Mouse (Mus musculus) limb, embryonic 13.5 days (tissue): Measurements from ENCODE around the gene Psmd3. TPM values are rescaled to one million over a fixed set of nuclear protein-coding genes. Genes with fewer than 3 reads are reported as not detected.

Source experiments
- ATAC-seq: fragments of 200-750 bp; cut with Nextera tagmentation; 2 replicates; pipeline ENCODE4 v1.8.0; 2017; ENCODE audit warnings: low read depth, moderate number of reproducible peaks, moderate TSS enrichment; ENCODE audit not compliant: low FRiP score
- H3K27ac ChIP-seq: fragments of 300-500 bp; sonication (generic); 2 replicates; pipeline ENCODE4 v1.5.1; 2015; ENCODE audit warnings: inconsistent platforms, mild to moderate bottlenecking, moderate library complexity
- H3K27me3 ChIP-seq: fragments of 300-500 bp; sonication (generic); 2 replicates; pipeline ENCODE4 v1.6.1; 2015; ENCODE audit warnings: mild to moderate bottlenecking, inconsistent platforms
- H3K36me3 ChIP-seq: fragments of 300-500 bp; sonication (generic); 2 replicates; pipeline ENCODE4 v1.6.1; 2015; ENCODE audit warnings: inconsistent platforms, mild to moderate bottlenecking, moderate library complexity
- H3K4me1 ChIP-seq: fragments of 300-500 bp; sonication (generic); 2 replicates; pipeline ENCODE4 v1.6.1; 2015; ENCODE audit warnings: inconsistent platforms
- H3K4me2 ChIP-seq: fragments of 300-500 bp; sonication (generic); replicated peaks from 2 replicates; pipeline ENCODE4 v1.6.1; 2015; ENCODE audit warnings: inconsistent platforms, mild to moderate bottlenecking, moderate library complexity
- H3K4me3 ChIP-seq: fragments of 300-500 bp; sonication (generic); 2 replicates; pipeline ENCODE4 v1.5.1; 2015; ENCODE audit warnings: moderate library complexity, mild to moderate bottlenecking, inconsistent platforms
- H3K9ac ChIP-seq: fragments of 300-500 bp; sonication (generic); 2 replicates; pipeline ENCODE4 v1.6.1; 2015; ENCODE audit warnings: mild to moderate bottlenecking, inconsistent platforms
- H3K9me3 ChIP-seq: fragments of 300-500 bp; sonication (generic); 2 replicates; pipeline ENCODE4 v1.6.1; 2016; ENCODE audit warnings: inconsistent platforms
- WGBS: fragments of 180-500 bp; shearing (Covaris S2); methylation state at CpG from one replicate; pipeline ENCODE4 v1.1.7; 2015; 5-methylcytosine and 5-hydroxymethylcytosine counted together
- polyA plus RNA-seq: library from polyadenylated mRNA; unstranded; fragments of >200 nt; fragmentation: Nextera tagmentation; extraction: Ambion mirVana; gene quantifications from 2 replicates; pipeline ENCODE4 v1.2.1, GENCODE M21; 2015

The Psmd3 gene
- polyA plus RNA-seq, 1 experiment from 2014 or later, result 210 TPM

- H3K27ac ChIP-seq, result peak overlapping the region; percentile 84
- H3K4me3 ChIP-seq, result peak overlapping the region; percentile 92
- no peaks in the 10 kb centered on the region for H3K36me3 ChIP-seq
- no peaks in the 10 kb centered on the region for H3K9me3 ChIP-seq
- peak; percentile 82 for ATAC-seq
- peaks cover 60% of the 10 kb centered on the region for H3K4me1 ChIP-seq
- H3K9ac ChIP-seq, result peak overlapping the region; percentile 96
- peak overlapping the region; percentile 86 for H3K4me2 ChIP-seq
- no peaks in the 10 kb centered on the region for H3K27me3 ChIP-seq
- under 1% methylated on average over 62 of the region's 86 CpGs for WGBS
These were observed 59.5 kb downstream of the Psmd3 start for GRCm38 (mm10) chr11:98741622-98742396.

GRCm38 (mm10) chr11:98742397-98743291 is 60.3 kb downstream of the Psmd3 start:
- Histone ChIP-seq H3K27ac (peak overlapping the region; percentile 84), H3K9ac (peak overlapping the region; percentile 96), H3K9me3 (no peaks in the 10 kb centered on the region), H3K4me1 (peaks cover 67% of the 10 kb centered on the region), H3K36me3 (no peaks in the 10 kb centered on the region), H3K4me3 (peak overlapping the region; percentile 92), H3K27me3 (no peaks in the 10 kb centered on the region), H3K4me2 (peak overlapping the region; percentile 86)
- no peak for ATAC-seq
- 6% methylated on average over 21 of the region's 21 CpGs for WGBS

GRCm38 (mm10) chr11:98743655-98744345 is 61.4 kb downstream of the Psmd3 start:
- H3K4me2 ChIP-seq, result peak overlapping the region; percentile 86
- H3K36me3 ChIP-seq, result no peaks in the 10 kb centered on the region
- peak overlapping the region; percentile 54 for H3K9ac ChIP-seq
- peaks cover 78% of the 10 kb centered on the region for H3K4me1 ChIP-seq
- no peaks in the 10 kb centered on the region for H3K9me3 ChIP-seq
- 5% methylated on average over 9 of the region's 9 CpGs for WGBS
- ATAC-seq, result no peak
- H3K27me3 ChIP-seq, result no peaks in the 10 kb centered on the region
- H3K27ac ChIP-seq, result peak overlapping the region; percentile 56; the same call in 1 of the 2 replicates
- peak overlapping the region; percentile 92 for H3K4me3 ChIP-seq

- peak overlapping the region; percentile 54 for H3K9ac ChIP-seq
- peak overlapping the region; percentile 86 for H3K4me2 ChIP-seq
- peak overlapping the region; percentile 92 for H3K4me3 ChIP-seq
- no peaks in the 10 kb centered on the region for H3K36me3 ChIP-seq
- no peak for ATAC-seq
- 36% methylated on average over 7 of the region's 7 CpGs for WGBS
- H3K27me3 ChIP-seq, result no peaks in the 10 kb centered on the region
- peak overlapping the region; percentile 56; the same call in 1 of the 2 replicates for H3K27ac ChIP-seq
- no peaks in the 10 kb centered on the region for H3K9me3 ChIP-seq
- peaks cover 86% of the 10 kb centered on the region for H3K4me1 ChIP-seq
These were observed 62.2 kb downstream of the Psmd3 start for GRCm38 (mm10) chr11:98744456-98745019.

Other genes starting within 250 kb of the Psmd3 start
- gene Mien1, start 243.6 kb upstream of the Psmd3 start, polyA plus RNA-seq, result 76.0 and 79.4 TPM in 2 replicates
- 5.2 and 6.7 TPM in 2 replicates for gene Grb7, start 236.2 kb upstream of the Psmd3 start, polyA plus RNA-seq
- 0.49 and 0.52 TPM in 2 replicates for gene Ikzf3, start 136.5 kb upstream of the Psmd3 start, polyA plus RNA-seq
- gene Zpbp2, start 131.5 kb upstream of the Psmd3 start, polyA plus RNA-seq, result 0.11 and 0.31 TPM in 2 replicates
- gene Ormdl3, start 95.2 kb upstream of the Psmd3 start, polyA plus RNA-seq, result 82.8 and 83.6 TPM in 2 replicates
- not detected in 2 replicates for gene Lrrc3c, start 84.3 kb upstream of the Psmd3 start, polyA plus RNA-seq
- 1.2 and 1.4 TPM in 2 replicates for gene Gm12355, start 56.9 kb upstream of the Psmd3 start, polyA plus RNA-seq
- not detected in 2 replicates for gene Gsdma3, start 56.2 kb upstream of the Psmd3 start, polyA plus RNA-seq
- gene Gsdma2, start 35.8 kb upstream of the Psmd3 start, polyA plus RNA-seq, result not detected in 2 replicates
- 0.10 and 0.13 TPM in 2 replicates for gene Gsdma, start 18.2 kb upstream of the Psmd3 start, polyA plus RNA-seq
- gene Csf3, start 18.7 kb downstream of the Psmd3 start, polyA plus RNA-seq, result not detected in 2 replicates
- 56.0 and 61.0 TPM in 2 replicates for gene Med24, start 46.9 kb downstream of the Psmd3 start, polyA plus RNA-seq
- gene Thra, start 58.1 kb downstream of the Psmd3 start, polyA plus RNA-seq, result 34.1 and 34.3 TPM in 2 replicates
- 0.93 and 1.1 TPM in 2 replicates for gene Nr1d1, start 92.8 kb downstream of the Psmd3 start, polyA plus RNA-seq
- 28.9 and 29.2 TPM in 2 replicates for gene Msl1, start 113.0 kb downstream of the Psmd3 start, polyA plus RNA-seq
- gene Casc3, start 122.4 kb downstream of the Psmd3 start, polyA plus RNA-seq, result 39.5 and 40.0 TPM in 2 replicates
- 4.2 and 4.4 TPM in 2 replicates for gene Rapgefl1, start 154.2 kb downstream of the Psmd3 start, polyA plus RNA-seq
- gene Wipf2, start 181.1 kb downstream of the Psmd3 start, polyA plus RNA-seq, result 4.9 and 5.4 TPM in 2 replicates
- 31.4 and 32.3 TPM in 2 replicates for gene Cdc6, start 225.2 kb downstream of the Psmd3 start, polyA plus RNA-seq
- gene Rara, start 245.3 kb downstream of the Psmd3 start, polyA plus RNA-seq, result 46.5 and 49.8 TPM in 2 replicates